Mouse (Mus musculus): ENCODE results near the gene Gm20458. TPM values are rescaled to one million over a fixed set of nuclear protein-coding genes. Genes with fewer than 3 reads are reported as not detected.

The Gm20458 gene
- polyA plus RNA-seq, 1 experiment from 2014 or later, result 5.7 TPM

DNA sequence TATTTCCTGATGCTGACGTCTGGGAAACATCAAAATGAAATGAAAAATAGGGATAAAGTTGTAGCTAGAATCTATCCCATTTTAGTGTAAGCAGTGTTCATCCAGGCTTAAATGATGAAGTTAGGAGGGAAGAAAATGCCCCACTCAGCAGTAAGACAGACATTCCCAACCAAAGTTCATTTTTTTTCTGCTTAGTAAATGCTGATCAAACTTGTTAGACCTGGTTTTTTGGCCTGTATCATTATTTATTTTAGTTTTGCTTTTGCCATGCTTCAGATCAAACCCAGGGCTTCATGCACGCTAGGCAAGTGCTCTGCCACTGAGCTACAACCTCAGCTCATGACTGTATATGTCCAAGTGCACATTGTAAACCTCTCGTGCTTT is 14.7 kb upstream of the Gm20458 start:
- peaks cover 11% of the 10 kb centered on the region for H3K27me3 ChIP-seq
- H3K4me1 ChIP-seq, result peaks cover 26% of the 10 kb centered on the region
- no peak overlapping the region for H3K27ac ChIP-seq
- WGBS, result 81% methylated on average over 3 of the region's 3 CpGs
- no peak overlapping the region for H3K4me2 ChIP-seq (replicated peaks)
- H3K9ac ChIP-seq, result no peak overlapping the region
- no peaks in the 10 kb centered on the region for H3K36me3 ChIP-seq
- H3K9me3 ChIP-seq (replicated peaks), result no peaks in the 10 kb centered on the region
- ATAC-seq (ENCODE audit: low FRiP score), result no peak
- H3K4me3 ChIP-seq, result no peak overlapping the region

GRCm38 (mm10) chr2:164448140-164448539 is 12.6 kb upstream of the Gm20458 start:
- 75% methylated on average over 1 of the region's 1 CpGs for WGBS
- Histone ChIP-seq H3K4me1 (peaks cover 9% of the 10 kb centered on the region), H3K4me3 (no peak overlapping the region), H3K27me3 (no peaks in the 10 kb centered on the region; the same call in 1 of the 2 replicates), H3K4me2 (replicated peaks) (no peak overlapping the region), H3K9ac (no peak overlapping the region), H3K36me3 (no peaks in the 10 kb centered on the region), H3K9me3 (replicated peaks) (no peaks in the 10 kb centered on the region), H3K27ac (no peak overlapping the region)
- no peak for ATAC-seq (ENCODE audit: low FRiP score)

GRCm38 (mm10) chr2:164448921-164449320 is 11.8 kb upstream of the Gm20458 start:
- no peaks in the 10 kb centered on the region for H3K36me3 ChIP-seq
- WGBS, result 80% methylated on average over 5 of the region's 5 CpGs
- H3K27me3 ChIP-seq, result peaks cover under 1% of the 10 kb centered on the region; the same call in 1 of the 2 replicates
- no peak overlapping the region for H3K27ac ChIP-seq
- H3K4me3 ChIP-seq, result no peak overlapping the region
- no peak overlapping the region for H3K4me2 ChIP-seq (replicated peaks)
- no peak overlapping the region for H3K9ac ChIP-seq
- no peaks in the 10 kb centered on the region for H3K9me3 ChIP-seq (replicated peaks)
- ATAC-seq (ENCODE audit: low FRiP score), result no peak
- peaks cover 3% of the 10 kb centered on the region; the same call in 1 of the 2 replicates for H3K4me1 ChIP-seq

- WGBS, result 91% methylated on average over 14 of the region's 14 CpGs
- Histone ChIP-seq H3K27me3 (peaks cover 2% of the 10 kb centered on the region; the same call in 1 of the 2 replicates), H3K36me3 (no peaks in the 10 kb centered on the region), H3K9me3 (replicated peaks) (no peaks in the 10 kb centered on the region), H3K27ac (no peak overlapping the region), H3K4me1 (peaks cover 3% of the 10 kb centered on the region; the same call in 1 of the 2 replicates), H3K4me2 (replicated peaks) (no peak overlapping the region), H3K4me3 (no peak overlapping the region), H3K9ac (no peak overlapping the region)
- ATAC-seq (ENCODE audit: low FRiP score), result no peak
Measured at GRCm38 (mm10) chr2:164449341-164450042, 11.3 kb upstream of the Gm20458 start.

DNA sequence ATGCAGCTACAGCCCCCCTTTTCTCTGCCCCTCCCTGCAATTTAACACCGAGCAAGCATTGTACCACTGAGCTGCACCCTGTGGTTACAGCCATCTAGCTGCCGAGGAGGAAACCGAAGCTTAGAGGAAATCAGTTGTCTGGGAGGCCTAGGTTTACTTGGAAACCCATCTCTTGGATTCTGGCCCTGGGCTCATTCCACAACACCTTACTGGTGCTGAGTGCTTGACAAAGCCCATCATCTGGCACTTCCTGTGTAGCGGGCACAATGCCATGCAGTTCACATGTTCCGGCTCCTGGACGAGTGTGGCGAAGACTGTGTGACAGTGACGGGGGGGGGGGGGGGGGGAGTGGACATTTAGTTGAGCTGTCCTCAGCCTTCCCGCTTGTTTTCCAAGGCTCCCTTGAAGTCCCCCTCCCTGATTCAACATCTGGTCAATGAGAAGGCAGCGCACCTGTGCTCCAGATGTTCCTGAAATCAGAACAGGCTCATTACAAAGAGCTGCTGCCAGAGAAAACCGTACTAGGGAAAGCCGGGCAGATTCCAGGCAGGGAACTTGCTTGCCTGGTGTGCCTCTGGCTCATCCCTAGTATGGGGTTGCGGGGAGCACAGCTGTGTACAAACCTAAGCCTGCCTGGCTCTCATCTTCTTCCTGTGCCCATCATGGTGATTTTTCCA is 8.6 kb upstream of the Gm20458 start:
- WGBS, result 39% methylated on average over 11 of the region's 13 CpGs
- ATAC-seq (ENCODE audit: low FRiP score), result no peak

DNA sequence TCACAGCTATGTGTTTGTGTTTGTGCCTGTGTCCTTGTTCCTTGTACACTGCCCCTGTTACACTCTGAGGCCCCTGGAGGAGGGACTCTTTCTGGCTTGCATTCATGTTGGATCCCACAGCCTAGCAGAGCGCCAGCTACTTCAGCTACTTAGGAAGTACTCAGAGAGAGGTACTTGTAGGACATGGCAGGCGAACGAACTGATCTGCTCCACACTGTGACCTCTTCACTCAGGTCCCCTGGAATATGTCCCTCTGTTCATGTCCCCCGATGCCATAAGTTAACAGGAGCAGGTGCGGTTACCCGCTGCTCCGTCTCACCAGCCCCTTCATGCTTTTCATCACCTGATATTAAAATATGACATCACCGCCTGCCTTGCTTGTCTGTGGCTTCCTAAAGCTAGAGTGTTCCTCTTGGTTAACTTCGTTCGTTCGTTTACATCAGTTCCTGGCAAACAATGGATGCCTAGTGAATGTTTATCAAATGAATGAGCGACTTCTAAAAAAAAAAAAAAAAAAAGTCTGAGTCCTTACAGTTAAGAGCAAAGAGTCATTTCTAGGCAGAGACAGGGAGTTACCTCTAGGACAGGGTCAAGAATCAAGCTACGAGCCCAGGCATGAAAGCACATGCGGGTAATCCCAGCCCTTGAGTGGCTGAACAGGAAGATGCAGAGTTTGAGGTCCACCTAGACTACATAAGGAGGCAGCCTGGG is 7.6 kb upstream of the Gm20458 start:
- H3K4me1 ChIP-seq, result peaks cover 11% of the 10 kb centered on the region
- H3K27ac ChIP-seq, result no peak overlapping the region
- no peak for ATAC-seq (ENCODE audit: low FRiP score)
- no peak overlapping the region for H3K4me2 ChIP-seq (replicated peaks)
- no peaks in the 10 kb centered on the region for H3K9me3 ChIP-seq (replicated peaks)
- no peak overlapping the region for H3K4me3 ChIP-seq
- no peak overlapping the region; the same call in 1 of the 2 replicates for H3K9ac ChIP-seq
- 77% methylated on average over 14 of the region's 14 CpGs for WGBS
- no peaks in the 10 kb centered on the region for H3K36me3 ChIP-seq
- peaks cover 2% of the 10 kb centered on the region; the same call in 1 of the 2 replicates for H3K27me3 ChIP-seq

More for the DNA sequence above, 8.6 kb upstream of the Gm20458 start:
- H3K4me1 ChIP-seq, result peaks cover 11% of the 10 kb centered on the region
- H3K36me3 ChIP-seq, result no peaks in the 10 kb centered on the region
- no peak overlapping the region for H3K4me3 ChIP-seq
- H3K9ac ChIP-seq, result no peak overlapping the region
- H3K4me2 ChIP-seq (replicated peaks), result no peak overlapping the region
- H3K9me3 ChIP-seq (replicated peaks), result no peaks in the 10 kb centered on the region
- H3K27me3 ChIP-seq, result peaks cover 2% of the 10 kb centered on the region; the same call in 1 of the 2 replicates
- no peak overlapping the region for H3K27ac ChIP-seq

DNA sequence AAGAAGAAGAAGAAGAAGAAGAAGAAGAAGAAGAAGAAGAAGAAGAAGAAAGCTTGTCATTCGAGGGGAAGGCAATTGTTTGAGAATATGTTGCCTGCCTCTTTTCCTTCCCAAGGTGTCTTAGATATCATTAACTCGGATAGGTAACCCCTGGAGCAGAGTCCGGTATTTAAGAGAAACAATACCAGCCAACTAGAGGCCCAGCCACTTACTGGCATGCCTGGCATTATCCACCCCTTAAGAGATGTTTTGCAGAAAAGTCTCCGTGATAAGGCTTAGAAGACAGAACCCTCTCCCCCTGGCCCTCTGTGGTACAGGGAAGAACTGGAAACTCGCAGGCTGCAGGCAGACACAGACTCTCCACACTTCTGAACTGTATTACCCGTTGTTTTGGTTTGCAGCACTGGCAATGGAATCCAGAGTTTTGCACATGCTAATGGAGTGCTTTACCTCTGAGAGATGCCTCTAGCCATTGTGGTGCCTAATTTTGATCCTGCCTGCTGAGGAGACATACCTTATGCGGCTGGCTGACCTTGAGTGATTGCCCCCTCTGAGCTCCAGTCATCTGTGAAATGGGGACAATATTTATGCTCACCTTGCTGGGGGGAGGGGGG is 6.8 kb upstream of the Gm20458 start:
- H3K4me1 ChIP-seq, result peaks cover 11% of the 10 kb centered on the region
- ATAC-seq (ENCODE audit: low FRiP score), result no peak
- no peaks in the 10 kb centered on the region for H3K9me3 ChIP-seq (replicated peaks)
- no peak overlapping the region for H3K27ac ChIP-seq
- no peak overlapping the region for H3K9ac ChIP-seq
- no peaks in the 10 kb centered on the region for H3K36me3 ChIP-seq
- H3K4me3 ChIP-seq, result no peak overlapping the region
- H3K27me3 ChIP-seq, result peaks cover 2% of the 10 kb centered on the region; the same call in 1 of the 2 replicates
- H3K4me2 ChIP-seq (replicated peaks), result no peak overlapping the region
- 74% methylated on average over 7 of the region's 7 CpGs for WGBS

DNA sequence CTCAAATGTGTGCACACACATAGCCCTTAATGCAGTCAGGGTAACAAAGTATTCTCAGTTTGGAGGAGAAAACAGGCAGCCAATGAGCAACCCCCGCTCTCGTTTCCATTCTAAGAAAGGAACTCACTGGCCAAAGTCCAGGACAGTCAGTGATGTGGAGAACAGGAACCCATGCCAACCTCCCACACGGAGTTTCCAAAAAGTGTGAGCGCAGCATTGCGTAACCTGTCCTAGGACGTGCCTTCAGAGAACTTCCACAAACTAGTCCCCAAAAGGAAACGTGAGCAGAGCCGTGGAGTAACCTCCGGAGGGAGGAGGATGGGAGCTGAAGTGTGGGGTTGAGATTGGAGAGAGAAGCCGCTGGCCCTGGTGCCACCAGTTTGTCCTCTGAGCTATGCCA is 5.9 kb upstream of the Gm20458 start:
- Histone ChIP-seq H3K4me1 (peaks cover 11% of the 10 kb centered on the region), H3K27me3 (peaks cover 2% of the 10 kb centered on the region; the same call in 1 of the 2 replicates), H3K4me2 (replicated peaks) (no peak overlapping the region), H3K27ac (no peak overlapping the region), H3K36me3 (no peaks in the 10 kb centered on the region), H3K9me3 (replicated peaks) (no peaks in the 10 kb centered on the region), H3K9ac (no peak overlapping the region), H3K4me3 (no peak overlapping the region)
- WGBS, result 84% methylated on average over 10 of the region's 10 CpGs
- no peak for ATAC-seq (ENCODE audit: low FRiP score)

DNA sequence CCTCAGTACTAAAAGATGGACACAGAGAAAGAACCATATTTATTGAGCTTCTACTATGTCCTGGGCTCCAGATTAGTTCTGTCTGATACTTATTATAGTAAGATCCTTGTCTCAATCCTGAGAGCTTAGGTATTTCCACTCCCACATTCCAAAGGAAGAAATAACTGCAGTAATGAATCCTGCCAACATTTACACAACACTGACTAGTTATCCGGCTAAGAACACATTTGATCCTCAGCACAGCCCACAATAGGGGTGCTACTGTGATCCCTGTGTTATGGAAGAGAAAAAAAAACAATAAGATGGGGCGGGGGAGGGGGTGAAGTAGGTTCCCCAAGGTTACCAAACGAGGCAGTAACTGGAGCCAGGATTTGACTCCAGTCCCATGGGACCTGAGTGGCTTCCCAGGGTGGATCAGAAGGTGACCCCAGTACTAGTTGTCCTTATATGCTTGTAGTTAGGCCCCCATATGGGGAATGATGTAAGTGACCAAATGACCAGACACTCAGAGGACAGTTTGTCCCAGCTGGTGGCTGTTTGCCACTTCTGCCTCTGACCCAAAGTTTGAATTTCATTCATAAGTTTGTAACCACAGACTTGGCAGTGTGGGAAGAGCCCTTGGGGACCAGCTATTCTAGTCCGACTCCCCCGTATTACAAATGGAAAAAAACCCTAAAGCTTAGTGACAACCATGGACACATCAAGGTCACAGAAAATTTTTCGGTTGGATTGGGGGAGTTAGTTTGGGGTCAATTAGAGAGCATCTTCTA is 5.2 kb upstream of the Gm20458 start:
- Histone ChIP-seq H3K4me1 (peaks cover 11% of the 10 kb centered on the region), H3K4me3 (no peak overlapping the region), H3K27me3 (peaks cover 2% of the 10 kb centered on the region; the same call in 1 of the 2 replicates), H3K9me3 (replicated peaks) (no peaks in the 10 kb centered on the region), H3K36me3 (no peaks in the 10 kb centered on the region), H3K4me2 (replicated peaks) (no peak overlapping the region), H3K9ac (no peak overlapping the region), H3K27ac (no peak overlapping the region)
- WGBS, result 71% methylated on average over 6 of the region's 6 CpGs
- no peak for ATAC-seq (ENCODE audit: low FRiP score)

DNA sequence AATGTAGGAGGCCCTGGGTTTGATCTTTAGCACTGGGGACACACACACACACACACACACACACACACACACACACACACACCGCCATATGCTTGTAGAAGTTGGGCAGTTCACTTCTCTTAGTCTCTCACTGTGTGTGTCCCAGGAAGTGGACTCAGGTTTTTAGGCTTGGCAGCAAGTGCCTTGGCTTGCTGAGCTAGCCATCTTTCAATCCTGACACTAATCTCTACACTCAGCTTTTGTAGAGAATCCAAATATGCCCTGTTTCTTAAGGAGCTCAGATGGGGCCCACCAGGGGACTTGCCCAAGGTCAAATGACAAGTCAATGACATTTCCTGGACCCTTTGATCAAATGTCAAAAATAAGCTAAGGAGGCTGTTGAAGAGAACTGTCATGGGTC is 4.4 kb upstream of the Gm20458 start:
- Histone ChIP-seq H3K9ac (no peak overlapping the region), H3K4me2 (replicated peaks) (peak overlapping the region; percentile 30; the same call in 1 of the 2 replicates), H3K36me3 (no peaks in the 10 kb centered on the region), H3K4me1 (peaks cover 11% of the 10 kb centered on the region), H3K27me3 (peaks cover 2% of the 10 kb centered on the region; the same call in 1 of the 2 replicates), H3K9me3 (replicated peaks) (no peaks in the 10 kb centered on the region), H3K27ac (no peak overlapping the region), H3K4me3 (no peak overlapping the region)
- no peak for ATAC-seq (ENCODE audit: low FRiP score)
- WGBS, result 89% methylated on average over 1 of the region's 1 CpGs

- under 1% methylated on average over 7 of the region's 7 CpGs for WGBS
- H3K4me1 ChIP-seq, result peaks cover 12% of the 10 kb centered on the region
- ATAC-seq (ENCODE audit: low FRiP score), result no peak
- peaks cover 2% of the 10 kb centered on the region; the same call in 1 of the 2 replicates for H3K27me3 ChIP-seq
- H3K36me3 ChIP-seq, result no peaks in the 10 kb centered on the region
- H3K4me2 ChIP-seq (replicated peaks), result peak within 1 kb of the TSS; percentile 30
- no peaks in the 10 kb centered on the region for H3K9me3 ChIP-seq (replicated peaks)
- peak within 1 kb of the TSS; percentile 4; the same call in 1 of the 2 replicates for H3K9ac ChIP-seq
- H3K27ac ChIP-seq, result 0 out of 2 replicates have a peak within 1 kb of the TSS, but pooled peaks have one; percentile 30
- no peak within 1 kb of the TSS for H3K4me3 ChIP-seq
Measured at GRCm38 (mm10) chr2:164456864-164457300, 3.9 kb upstream of the Gm20458 start, which contains the start of gene Sys1. TSS of gene Sys1 (plus strand) at chr2:164456964.

Measured in hindbrain, embryonic 12.5 days (tissue).